Mouse (Mus musculus): ENCODE results near the gene Hnf4a. TPM values are rescaled to one million over a fixed set of nuclear protein-coding genes. Genes with fewer than 3 reads are reported as not detected.

The Hnf4a gene
- polyA plus RNA-seq, 1 experiment from 2014 or later: 0.18 TPM

- no peaks in the 10 kb centered on the region for H3K36me3 ChIP-seq
- no peak overlapping the region for H3K9ac ChIP-seq
- 78% methylated on average over 2 of the region's 2 CpGs for WGBS
- peaks cover 22% of the 10 kb centered on the region for H3K27me3 ChIP-seq (replicated peaks)
- ATAC-seq (ENCODE audit: insufficient number of reproducible peaks, low FRiP score): no peak
- no peaks in the 10 kb centered on the region for H3K9me3 ChIP-seq (replicated peaks)
- no peak overlapping the region for H3K4me3 ChIP-seq
- no peak overlapping the region for H3K27ac ChIP-seq (ENCODE audit: poor library complexity, severe bottlenecking)
- H3K4me2 ChIP-seq: no peak overlapping the region
- H3K4me1 ChIP-seq (replicated peaks): no peaks in the 10 kb centered on the region; the same call in 1 of the 2 replicates
Measured at GRCm38 (mm10) chr2:163577986-163578385, 71.4 kb downstream of the Hnf4a start.

GRCm38 (mm10) chr2:163580069-163580945, 73.7 kb downstream of the Hnf4a start:
- Histone ChIP-seq H3K27me3 (replicated peaks) (peaks cover 8% of the 10 kb centered on the region), H3K9ac (no peak overlapping the region), H3K27ac (ENCODE audit: poor library complexity, severe bottlenecking) (no peak overlapping the region), H3K9me3 (replicated peaks) (no peaks in the 10 kb centered on the region), H3K4me2 (no peak overlapping the region), H3K4me1 (replicated peaks) (no peaks in the 10 kb centered on the region; the same call in 1 of the 2 replicates), H3K36me3 (no peaks in the 10 kb centered on the region), H3K4me3 (no peak overlapping the region)
- WGBS: 59% methylated on average over 13 of the region's 13 CpGs
- no peak for ATAC-seq (ENCODE audit: insufficient number of reproducible peaks, low FRiP score)

- 94% methylated on average over 10 of the region's 10 CpGs for WGBS
- 0 out of 2 replicates have a peak, but pooled peaks cover 4% of the 10 kb centered on the region for H3K27me3 ChIP-seq (replicated peaks)
- H3K4me2 ChIP-seq: no peak overlapping the region
- H3K4me3 ChIP-seq: no peak overlapping the region
- H3K4me1 ChIP-seq (replicated peaks): peaks cover 8% of the 10 kb centered on the region; the same call in 1 of the 2 replicates
- no peaks in the 10 kb centered on the region for H3K9me3 ChIP-seq (replicated peaks)
- H3K27ac ChIP-seq (ENCODE audit: poor library complexity, severe bottlenecking): no peak overlapping the region
- no peaks in the 10 kb centered on the region for H3K36me3 ChIP-seq
- no peak for ATAC-seq (ENCODE audit: insufficient number of reproducible peaks, low FRiP score)
- H3K9ac ChIP-seq: no peak overlapping the region
Measured at GRCm38 (mm10) chr2:163583226-163584087, 76.8 kb downstream of the Hnf4a start.

- Histone ChIP-seq H3K9ac (no peak overlapping the region), H3K4me1 (replicated peaks) (peaks cover 8% of the 10 kb centered on the region; the same call in 1 of the 2 replicates), H3K27me3 (replicated peaks) (no peaks in the 10 kb centered on the region), H3K4me3 (no peak overlapping the region), H3K4me2 (no peak overlapping the region), H3K27ac (ENCODE audit: poor library complexity, severe bottlenecking) (no peak overlapping the region), H3K36me3 (no peaks in the 10 kb centered on the region), H3K9me3 (replicated peaks) (no peaks in the 10 kb centered on the region)
- 78% methylated on average over 10 of the region's 10 CpGs for WGBS
- no peak for ATAC-seq (ENCODE audit: insufficient number of reproducible peaks, low FRiP score)
Measured at GRCm38 (mm10) chr2:163584088-163584426, 77.4 kb downstream of the Hnf4a start.

GRCm38 (mm10) chr2:163586384-163587261, 80.0 kb downstream of the Hnf4a start:
- no peaks in the 10 kb centered on the region for H3K27me3 ChIP-seq (replicated peaks)
- H3K9ac ChIP-seq: no peak overlapping the region
- 0 out of 2 replicates have a peak, but pooled peaks cover 8% of the 10 kb centered on the region for H3K4me1 ChIP-seq (replicated peaks)
- ATAC-seq (ENCODE audit: insufficient number of reproducible peaks, low FRiP score): no peak
- WGBS: 49% methylated on average over 19 of the region's 19 CpGs
- no peaks in the 10 kb centered on the region for H3K36me3 ChIP-seq
- no peak overlapping the region for H3K4me3 ChIP-seq
- no peak overlapping the region for H3K4me2 ChIP-seq
- H3K9me3 ChIP-seq (replicated peaks): no peaks in the 10 kb centered on the region
- no peak overlapping the region for H3K27ac ChIP-seq (ENCODE audit: poor library complexity, severe bottlenecking)

GRCm38 (mm10) chr2:163587506-163587905, 80.9 kb downstream of the Hnf4a start:
- Histone ChIP-seq H3K9ac (no peak overlapping the region), H3K27ac (ENCODE audit: poor library complexity, severe bottlenecking) (no peak overlapping the region), H3K36me3 (no peaks in the 10 kb centered on the region), H3K4me2 (no peak overlapping the region), H3K27me3 (replicated peaks) (no peaks in the 10 kb centered on the region), H3K4me1 (replicated peaks) (0 out of 2 replicates have a peak, but pooled peaks cover 8% of the 10 kb centered on the region), H3K4me3 (no peak overlapping the region), H3K9me3 (replicated peaks) (no peaks in the 10 kb centered on the region)
- ATAC-seq (ENCODE audit: insufficient number of reproducible peaks, low FRiP score): no peak
- WGBS: 48% methylated on average over 5 of the region's 5 CpGs

GRCm38 (mm10) chr2:163590211-163590610, 83.6 kb downstream of the Hnf4a start:
- H3K36me3 ChIP-seq: no peaks in the 10 kb centered on the region
- no peaks in the 10 kb centered on the region for H3K27me3 ChIP-seq (replicated peaks)
- H3K4me3 ChIP-seq: no peak overlapping the region
- 52% methylated on average over 12 of the region's 12 CpGs for WGBS
- no peak overlapping the region for H3K4me2 ChIP-seq
- no peak for ATAC-seq (ENCODE audit: insufficient number of reproducible peaks, low FRiP score)
- no peak overlapping the region for H3K9ac ChIP-seq
- H3K27ac ChIP-seq (ENCODE audit: poor library complexity, severe bottlenecking): no peak overlapping the region
- no peaks in the 10 kb centered on the region for H3K9me3 ChIP-seq (replicated peaks)
- peaks cover 11% of the 10 kb centered on the region; the same call in 1 of the 2 replicates for H3K4me1 ChIP-seq (replicated peaks)

- ATAC-seq (ENCODE audit: insufficient number of reproducible peaks, low FRiP score): no peak
- H3K27ac ChIP-seq (ENCODE audit: poor library complexity, severe bottlenecking): no peak overlapping the region
- H3K36me3 ChIP-seq: no peaks in the 10 kb centered on the region
- peaks cover 17% of the 10 kb centered on the region; the same call in 1 of the 2 replicates for H3K4me1 ChIP-seq (replicated peaks)
- WGBS: 61% methylated on average over 5 of the region's 5 CpGs
- H3K27me3 ChIP-seq (replicated peaks): no peaks in the 10 kb centered on the region
- no peak overlapping the region for H3K4me3 ChIP-seq
- H3K9ac ChIP-seq: no peak overlapping the region
- no peaks in the 10 kb centered on the region for H3K9me3 ChIP-seq (replicated peaks)
- H3K4me2 ChIP-seq: no peak overlapping the region
Measured at GRCm38 (mm10) chr2:163590996-163591395, 84.4 kb downstream of the Hnf4a start.

- ATAC-seq (ENCODE audit: insufficient number of reproducible peaks, low FRiP score): no peak
- H3K4me1 ChIP-seq (replicated peaks): peaks cover 24% of the 10 kb centered on the region; the same call in 1 of the 2 replicates
- H3K9ac ChIP-seq: no peak overlapping the region
- no peak overlapping the region for H3K4me2 ChIP-seq
- no peaks in the 10 kb centered on the region for H3K36me3 ChIP-seq
- no peak overlapping the region for H3K4me3 ChIP-seq
- no peaks in the 10 kb centered on the region for H3K9me3 ChIP-seq (replicated peaks)
- H3K27me3 ChIP-seq (replicated peaks): no peaks in the 10 kb centered on the region
- 83% methylated on average over 1 of the region's 1 CpGs for WGBS
- no peak overlapping the region for H3K27ac ChIP-seq (ENCODE audit: poor library complexity, severe bottlenecking)
Measured at GRCm38 (mm10) chr2:163592084-163592483, 85.5 kb downstream of the Hnf4a start.

GRCm38 (mm10) chr2:163593636-163594282, 87.2 kb downstream of the Hnf4a start:
- no peak overlapping the region for H3K9ac ChIP-seq
- WGBS: 82% methylated on average over 10 of the region's 10 CpGs
- no peaks in the 10 kb centered on the region for H3K36me3 ChIP-seq
- no peaks in the 10 kb centered on the region for H3K27me3 ChIP-seq (replicated peaks)
- H3K4me3 ChIP-seq: no peak overlapping the region
- no peak overlapping the region for H3K27ac ChIP-seq (ENCODE audit: poor library complexity, severe bottlenecking)
- peaks cover 17% of the 10 kb centered on the region; the same call in 1 of the 2 replicates for H3K4me1 ChIP-seq (replicated peaks)
- H3K9me3 ChIP-seq (replicated peaks): no peaks in the 10 kb centered on the region
- ATAC-seq (ENCODE audit: insufficient number of reproducible peaks, low FRiP score): no peak
- H3K4me2 ChIP-seq: no peak overlapping the region
